Mouse (Mus musculus): ENCODE results near the gene Arhgef12. TPM values are rescaled to one million over a fixed set of nuclear protein-coding genes. Genes with fewer than 3 reads are reported as not detected.
A peak's percentile ranks its signal among the peaks of the same experiment; 100 is the strongest.

Arhgef12 gene
- total RNA-seq, 2 experiments from 2014 or later: 149 to 163 TPM

DNA sequence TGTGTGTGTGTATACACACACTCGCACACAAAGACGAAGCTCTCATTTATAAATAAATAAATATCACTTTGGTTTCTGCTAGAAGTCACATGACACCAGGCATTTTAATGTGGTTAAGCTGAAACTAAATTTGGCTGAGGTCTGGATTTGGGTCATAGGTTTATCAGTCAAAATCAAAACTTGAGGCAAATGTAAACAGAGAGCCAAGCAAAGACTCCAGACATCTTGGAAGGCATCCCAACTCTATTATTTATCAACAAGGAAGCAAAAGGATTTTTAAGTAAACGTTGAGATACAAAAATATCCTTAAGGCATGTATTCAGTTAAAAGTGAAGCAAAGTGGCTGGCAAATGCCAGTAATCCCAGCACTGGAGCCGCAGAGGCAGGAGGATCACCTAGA is 7.8 kb upstream of the Arhgef12 start:
- intact Hi-C loops (cut with DNase I): no loop called here
- no peak for DNase-seq (ENCODE audit: low spot score in 2 of 2)

DNA sequence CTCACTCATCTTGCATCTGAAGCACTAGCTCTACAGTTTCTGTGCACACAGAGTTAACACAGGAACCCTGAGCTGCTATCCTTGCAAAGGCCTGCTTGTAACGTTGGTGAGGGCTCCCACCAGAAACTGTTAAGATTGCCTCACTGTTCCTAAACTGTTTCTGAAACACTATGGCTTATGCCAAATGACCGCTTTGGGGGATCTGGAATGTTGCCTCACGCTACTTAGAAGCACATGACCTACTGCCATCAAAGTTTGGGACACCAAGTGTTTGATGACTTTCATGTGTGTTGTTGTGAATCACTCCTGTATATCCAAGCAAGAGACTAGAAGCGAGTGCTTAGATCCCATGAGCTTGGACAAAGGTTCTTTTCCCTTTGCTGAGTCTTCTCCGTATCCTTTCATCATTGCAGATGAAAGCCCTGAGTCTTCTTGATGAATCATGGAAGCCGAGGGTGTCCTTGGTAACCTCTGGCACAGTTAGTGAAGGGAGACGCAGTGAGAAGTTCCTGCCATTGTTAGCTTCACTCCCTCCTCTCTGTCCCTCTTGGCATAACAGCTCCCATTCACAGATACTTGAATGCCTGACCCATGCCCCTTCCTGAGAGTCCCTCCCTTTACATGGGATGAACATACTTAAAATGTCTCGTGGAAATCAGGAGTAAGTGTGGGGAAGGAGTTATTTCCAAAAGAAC is 3.4 kb upstream of the Arhgef12 start:
- no peak for DNase-seq (ENCODE audit: low spot score in 2 of 2)
- intact Hi-C loops (cut with DNase I): no loop called here

DNA sequence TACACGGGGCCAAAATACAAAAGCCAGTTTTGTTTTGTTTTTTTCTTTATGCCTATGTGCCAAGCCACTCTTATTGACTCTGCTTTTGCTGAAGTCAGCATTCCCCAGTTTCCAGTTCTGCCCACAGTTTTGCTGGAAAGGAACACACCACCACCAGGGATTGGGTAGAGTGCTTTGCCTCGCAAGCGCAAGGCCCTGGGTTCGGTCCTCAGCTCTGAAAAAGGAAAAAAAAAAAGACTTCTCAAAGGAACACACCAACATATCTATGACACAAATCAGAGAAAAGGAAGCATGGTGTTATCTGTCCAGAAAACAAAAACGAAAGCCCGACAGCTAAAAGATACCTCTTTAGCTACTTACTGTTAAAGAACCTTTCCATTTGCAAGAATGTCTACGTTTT is 2.1 kb upstream of the Arhgef12 start:
- no peak for DNase-seq (ENCODE audit: low spot score in 2 of 2)
- intact Hi-C loops (cut with DNase I): loop anchor here (5.0 kb wide), 1 partner anchor 87 kb away; no protein-coding TSS in a partner anchor

- DNase-seq (ENCODE audit: low spot score in 2 of 2): no peak
- intact Hi-C loops (cut with DNase I): loop anchor here (5.0 kb wide), 1 partner anchor 86 kb away; no protein-coding TSS in a partner anchor
Observed at GRCm38 (mm10) chr9:43108721-43109120, 1.7 kb upstream of the Arhgef12 start.

DNA sequence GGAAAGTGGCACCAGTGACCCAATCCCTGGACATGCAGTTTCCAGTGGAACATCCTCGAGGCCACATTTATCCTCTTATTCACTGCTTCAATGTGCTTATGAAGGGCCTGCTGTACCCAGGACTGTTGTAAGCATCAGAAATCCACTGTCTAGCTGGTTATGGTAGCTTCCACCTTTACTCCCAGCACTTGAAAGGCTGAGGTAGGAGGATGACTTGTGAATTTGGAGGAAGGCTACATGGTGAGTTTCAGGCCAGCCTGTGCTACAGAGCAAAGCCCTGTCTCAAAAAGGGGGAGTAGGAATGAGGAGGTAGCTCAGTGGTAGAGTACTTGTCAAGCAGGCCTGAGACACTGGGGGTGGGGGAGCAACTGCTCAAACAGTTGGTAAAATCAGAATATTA is 1.0 kb upstream of the Arhgef12 start:
- intact Hi-C loops (cut with DNase I): loop anchor here (5.0 kb wide), 1 partner anchor 86 kb away; no protein-coding TSS in a partner anchor
- DNase-seq (ENCODE audit: low spot score in 2 of 2): no peak

GRCm38 (mm10) chr9:43107555-43107954 is 516 bp upstream of the Arhgef12 start:
- peak in 1 of 2 experiments; percentile 54 for DNase-seq (ENCODE audit: low spot score in 2 of 2)
- intact Hi-C loops (cut with DNase I): loop anchor here (2.0 to 5.0 kb wide), 2 partner anchors 85 to 107 kb away; no protein-coding TSS in a partner anchor

DNA sequence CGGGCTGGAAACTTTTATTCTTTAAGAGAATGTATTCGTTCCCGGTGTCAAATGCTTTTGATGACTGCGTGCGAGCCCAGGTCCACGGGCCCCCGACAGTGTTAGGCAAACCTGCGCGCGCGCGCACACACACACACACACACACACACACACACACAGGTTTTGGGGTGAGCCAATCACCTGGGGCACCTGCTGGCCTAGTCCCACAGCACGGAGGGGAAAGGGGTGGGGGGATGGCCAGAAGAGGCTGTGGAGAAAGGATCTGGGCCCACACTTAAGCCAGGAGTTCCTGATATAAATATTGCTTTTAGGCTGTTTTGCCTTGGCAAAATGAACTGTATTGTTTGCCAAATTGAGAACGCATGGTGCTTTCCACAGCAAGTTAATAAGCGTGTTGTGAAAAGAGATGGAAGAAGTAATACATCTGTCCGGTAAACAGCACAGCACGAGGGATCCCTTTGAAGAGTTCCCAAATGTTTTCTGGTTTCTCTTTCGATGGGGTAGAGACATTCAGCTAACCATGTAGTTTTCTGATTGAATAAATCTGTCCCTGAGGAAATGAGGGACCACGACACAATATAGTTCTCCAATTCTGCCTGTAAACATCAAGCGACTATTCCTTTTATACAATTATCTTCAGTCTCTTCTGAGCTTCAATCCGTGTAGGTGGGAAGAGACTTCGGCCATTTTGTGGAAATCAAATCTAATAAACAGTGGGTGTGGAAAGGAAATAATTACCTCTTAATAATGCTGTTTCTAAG is 433 bp downstream of the Arhgef12 start:
- intact Hi-C loops (cut with DNase I): loop anchor here (2.0 to 5.0 kb wide), 2 partner anchors 84 to 106 kb away; no protein-coding TSS in a partner anchor
- peak in 1 of 2 experiments; percentile 24 for DNase-seq (ENCODE audit: low spot score in 2 of 2)

- peak; percentile 89 to 90 for DNase-seq (ENCODE audit: low spot score in 2 of 2)
- intact Hi-C loops (cut with DNase I): loop anchor here (2.0 to 5.0 kb wide), 2 partner anchors 84 to 105 kb away; no protein-coding TSS in a partner anchor
Observed at GRCm38 (mm10) chr9:43105664-43106361, 1.2 kb downstream of the Arhgef12 start.

DNA sequence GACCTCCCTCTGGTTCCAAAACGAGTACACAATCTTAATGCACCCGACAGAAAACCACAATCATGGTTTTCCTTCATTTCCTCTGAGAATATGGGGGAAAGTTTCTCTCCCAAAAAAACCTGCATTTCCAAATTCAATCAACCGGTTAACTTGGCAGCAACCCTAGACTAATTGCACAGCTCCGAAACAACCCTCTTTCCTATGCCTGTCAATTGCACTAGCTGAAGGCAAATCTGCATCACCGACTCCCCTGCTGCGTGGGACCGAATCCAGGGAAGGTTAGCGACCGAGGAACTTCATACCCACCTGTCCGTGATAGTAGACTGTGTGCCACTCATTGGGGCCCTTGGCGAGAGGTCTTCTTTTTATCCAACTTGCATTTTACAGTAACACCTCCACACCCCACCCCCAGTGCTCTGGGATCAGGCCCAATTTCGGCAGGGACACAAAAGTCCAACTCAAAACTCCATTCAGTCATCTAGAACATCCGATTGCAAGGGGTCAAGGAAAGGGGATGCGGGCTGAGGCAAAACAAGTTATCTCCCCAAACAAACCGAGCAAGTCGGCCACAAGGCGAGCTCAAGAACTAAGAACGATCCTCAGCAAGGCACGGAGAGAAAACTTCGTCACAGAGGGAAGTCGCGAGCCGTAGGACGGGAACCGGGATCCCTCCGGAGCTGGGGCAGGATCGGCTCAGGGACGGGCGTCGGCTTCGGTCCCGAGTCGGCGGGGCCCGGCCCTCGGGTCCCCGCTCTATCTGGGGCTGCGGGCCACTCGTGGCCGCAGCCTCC is 2.0 kb downstream of the Arhgef12 start:
- intact Hi-C loops (cut with DNase I): loop anchor here (5.0 kb wide), 1 partner anchor 83 kb away; no protein-coding TSS in a partner anchor
- peak in 1 of 2 experiments; percentile 41 for DNase-seq (ENCODE audit: low spot score in 2 of 2)

DNA sequence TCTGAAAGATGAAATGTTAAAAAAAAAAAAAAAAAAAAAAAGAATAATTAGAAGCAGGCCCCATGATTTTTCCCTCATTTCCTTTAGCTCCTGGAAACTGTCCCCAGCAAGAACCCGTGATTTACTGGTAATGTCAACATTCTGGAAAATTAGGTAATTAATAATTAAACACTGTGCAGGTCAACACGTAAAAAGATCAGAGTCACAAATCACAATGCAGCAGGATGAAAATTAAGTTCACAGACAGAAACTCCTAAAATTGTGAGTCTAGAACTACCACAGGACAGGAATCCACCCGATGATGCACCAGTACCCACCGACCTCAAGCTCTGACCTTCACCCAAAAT is 2.5 kb downstream of the Arhgef12 start:
- no peak for DNase-seq (ENCODE audit: low spot score in 2 of 2)
- intact Hi-C loops (cut with DNase I): no loop called here

DNA sequence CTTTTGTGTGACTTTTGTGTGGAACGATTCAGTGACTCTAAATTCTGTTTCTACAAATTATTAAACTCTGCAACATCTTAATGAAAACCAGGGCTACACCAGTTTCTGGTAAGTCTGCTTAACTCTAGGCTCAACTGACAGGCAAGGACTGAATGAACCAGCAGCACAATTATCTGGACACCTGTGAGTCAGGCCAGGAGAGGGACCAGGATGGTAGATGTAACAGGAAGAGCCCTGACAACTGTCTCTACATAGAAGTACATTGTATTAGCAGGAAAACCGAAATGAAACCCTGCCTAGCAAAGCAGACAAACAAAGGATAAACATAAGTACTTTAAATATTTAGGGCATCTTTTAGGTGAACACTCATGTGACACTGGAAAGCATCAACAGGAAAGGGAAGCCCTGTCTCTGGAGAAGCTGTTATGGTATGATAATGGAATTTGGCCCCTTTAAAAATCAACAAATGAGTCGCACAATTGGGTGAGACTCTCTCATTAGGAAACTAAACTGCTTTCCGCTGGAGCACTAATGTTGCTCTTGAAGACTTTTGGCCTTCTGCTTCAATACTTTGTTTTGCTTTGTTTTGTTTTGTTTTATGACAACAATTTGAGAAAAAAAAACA is 3.3 kb downstream of the Arhgef12 start:
- intact Hi-C loops (cut with DNase I): no loop called here
- DNase-seq (ENCODE audit: low spot score in 2 of 2): no peak

DNA sequence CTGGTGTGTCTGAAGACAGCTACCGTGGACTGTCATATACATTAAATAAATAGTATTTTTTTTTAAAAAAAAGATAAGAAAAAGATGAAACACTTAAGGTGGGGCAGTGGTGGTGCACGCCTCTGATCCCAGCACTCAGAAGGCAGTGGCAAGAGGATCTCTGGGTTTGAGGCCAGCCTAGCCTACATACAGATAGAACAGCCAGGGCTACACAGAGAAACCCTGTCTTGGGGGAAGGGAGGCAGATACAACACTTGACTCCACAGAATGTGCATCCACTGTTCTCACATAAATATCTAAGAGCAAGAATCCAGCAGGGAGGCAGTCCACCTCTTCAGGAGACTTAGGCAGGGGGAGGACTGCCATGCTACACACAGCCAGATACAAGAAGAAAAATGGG is 4.1 kb downstream of the Arhgef12 start:
- no peak for DNase-seq (ENCODE audit: low spot score in 2 of 2)
- intact Hi-C loops (cut with DNase I): no loop called here

GRCm38 (mm10) chr9:43101936-43102595 is 5.0 kb downstream of the Arhgef12 start:
- no peak for DNase-seq (ENCODE audit: low spot score in 2 of 2)
- intact Hi-C loops (cut with DNase I): no loop called here

DNA sequence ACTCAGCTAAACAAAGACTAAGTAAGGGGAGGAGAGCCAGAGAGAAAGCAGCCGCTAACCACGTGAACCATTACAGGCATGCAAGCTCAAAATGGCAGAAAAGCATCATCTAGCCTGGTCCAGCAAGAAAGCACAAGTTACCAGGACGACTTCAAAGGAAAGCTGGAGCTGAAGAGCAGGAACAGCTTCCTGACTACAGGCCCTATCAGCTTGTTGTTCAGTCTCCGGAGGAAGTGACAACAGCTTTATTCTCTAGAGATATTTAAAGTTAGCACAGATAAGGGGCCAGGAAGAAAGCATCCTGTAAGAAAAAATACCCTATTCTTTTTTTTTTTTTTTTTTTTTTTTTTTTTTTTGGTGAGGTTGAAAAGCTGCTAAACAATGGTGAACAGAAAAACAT is 8.1 kb downstream of the Arhgef12 start:
- intact Hi-C loops (cut with DNase I): no loop called here
- no peak for DNase-seq (ENCODE audit: low spot score in 2 of 2)

- DNase-seq (ENCODE audit: low spot score in 2 of 2): no peak
- intact Hi-C loops (cut with DNase I): no loop called here
Observed at GRCm38 (mm10) chr9:43097801-43098557, 9.1 kb downstream of the Arhgef12 start.

- no peak for DNase-seq (ENCODE audit: low spot score in 2 of 2)
- intact Hi-C loops (cut with DNase I): no loop called here
Observed at GRCm38 (mm10) chr9:43096337-43096736, 10.7 kb downstream of the Arhgef12 start.

DNA sequence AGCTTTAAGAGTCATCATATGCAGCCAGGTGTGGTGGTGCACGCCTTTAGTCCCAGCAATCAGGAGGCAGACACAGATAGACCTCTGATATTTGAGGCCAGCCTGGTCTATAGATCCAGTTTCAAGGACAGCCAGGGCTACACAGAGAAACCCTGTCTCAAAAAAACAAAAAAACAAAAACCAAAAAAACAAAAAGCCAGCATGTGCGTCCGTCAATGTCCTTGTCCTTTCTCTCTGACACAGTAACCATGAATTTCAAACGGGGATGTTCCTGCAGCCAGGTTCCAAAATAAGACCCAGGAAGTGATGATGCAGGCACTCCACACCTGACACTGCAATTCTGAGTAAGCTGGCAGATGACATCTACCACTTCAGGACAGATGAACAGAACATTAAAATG is 12.2 kb downstream of the Arhgef12 start:
- no peak for DNase-seq (ENCODE audit: low spot score in 2 of 2)
- intact Hi-C loops (cut with DNase I): no loop called here

- peak in 1 of 2 experiments; percentile 74 for DNase-seq (ENCODE audit: low spot score in 2 of 2)
- intact Hi-C loops (cut with DNase I): no loop called here
Observed at GRCm38 (mm10) chr9:43093803-43094202, 13.2 kb downstream of the Arhgef12 start.
